Mouse (Mus musculus) forebrain, embryonic 15.5 days (tissue): Measurements from ENCODE around the gene Klf1. TPM values are rescaled to one million over a fixed set of nuclear protein-coding genes. Genes with fewer than 3 reads are reported as not detected.

Experiments
- ATAC-seq: fragments of 200-750 bp; cut with Nextera tagmentation; replicated peaks from 2 replicates; pipeline ENCODE4 v1.8.0; 2017; ENCODE audit warnings: mild to moderate bottlenecking, moderate TSS enrichment, moderate library complexity
- H3K27ac ChIP-seq: fragments of 300-500 bp; sonication (generic); replicated peaks from 2 replicates; pipeline ENCODE4 v1.5.1; 2015; ENCODE audit warnings: mild to moderate bottlenecking, inconsistent platforms
- H3K27me3 ChIP-seq: fragments of 300-500 bp; sonication (generic); 2 replicates; pipeline ENCODE4 v1.6.1; 2015; ENCODE audit warnings: inconsistent platforms
- H3K36me3 ChIP-seq: fragments of 300-500 bp; sonication (generic); 2 replicates; pipeline ENCODE4 v1.6.1; 2015; ENCODE audit warnings: mild to moderate bottlenecking, inconsistent platforms
- H3K4me1 ChIP-seq: fragments of 300-500 bp; sonication (generic); 2 replicates; pipeline ENCODE4 v1.6.1; 2015; ENCODE audit warnings: inconsistent platforms
- H3K4me2 ChIP-seq: fragments of 300-500 bp; sonication (generic); replicated peaks from 2 replicates; pipeline ENCODE4 v1.6.1; 2015; ENCODE audit warnings: mild to moderate bottlenecking, inconsistent platforms
- H3K4me3 ChIP-seq: fragments of 300-500 bp; sonication (generic); 2 replicates; pipeline ENCODE4 v1.5.1; 2015; ENCODE audit warnings: mild to moderate bottlenecking, inconsistent platforms
- H3K9ac ChIP-seq: fragments of 300-500 bp; sonication (generic); replicated peaks from 2 replicates; pipeline ENCODE4 v1.6.1; 2015; ENCODE audit warnings: mild to moderate bottlenecking, inconsistent platforms
- H3K9me3 ChIP-seq: fragments of 300-500 bp; sonication (generic); 2 replicates; pipeline ENCODE4 v1.6.1; 2016; ENCODE audit warnings: inconsistent platforms
- WGBS: fragments of 180-500 bp; shearing (Covaris S2); methylation state at CpG from one replicate; pipeline ENCODE4 v1.1.7; 2015; ENCODE audit warnings: mixed read lengths; 5-methylcytosine and 5-hydroxymethylcytosine counted together
- polyA plus RNA-seq: library from polyadenylated mRNA; unstranded; fragments of >200 nt; fragmentation: Nextera tagmentation; extraction: Ambion mirVana; gene quantifications from 2 replicates; pipeline ENCODE4 v1.2.1, GENCODE M21; 2015

The Klf1 gene
- polyA plus RNA-seq, 1 experiment from 2014 or later, result 0.75 TPM

DNA sequence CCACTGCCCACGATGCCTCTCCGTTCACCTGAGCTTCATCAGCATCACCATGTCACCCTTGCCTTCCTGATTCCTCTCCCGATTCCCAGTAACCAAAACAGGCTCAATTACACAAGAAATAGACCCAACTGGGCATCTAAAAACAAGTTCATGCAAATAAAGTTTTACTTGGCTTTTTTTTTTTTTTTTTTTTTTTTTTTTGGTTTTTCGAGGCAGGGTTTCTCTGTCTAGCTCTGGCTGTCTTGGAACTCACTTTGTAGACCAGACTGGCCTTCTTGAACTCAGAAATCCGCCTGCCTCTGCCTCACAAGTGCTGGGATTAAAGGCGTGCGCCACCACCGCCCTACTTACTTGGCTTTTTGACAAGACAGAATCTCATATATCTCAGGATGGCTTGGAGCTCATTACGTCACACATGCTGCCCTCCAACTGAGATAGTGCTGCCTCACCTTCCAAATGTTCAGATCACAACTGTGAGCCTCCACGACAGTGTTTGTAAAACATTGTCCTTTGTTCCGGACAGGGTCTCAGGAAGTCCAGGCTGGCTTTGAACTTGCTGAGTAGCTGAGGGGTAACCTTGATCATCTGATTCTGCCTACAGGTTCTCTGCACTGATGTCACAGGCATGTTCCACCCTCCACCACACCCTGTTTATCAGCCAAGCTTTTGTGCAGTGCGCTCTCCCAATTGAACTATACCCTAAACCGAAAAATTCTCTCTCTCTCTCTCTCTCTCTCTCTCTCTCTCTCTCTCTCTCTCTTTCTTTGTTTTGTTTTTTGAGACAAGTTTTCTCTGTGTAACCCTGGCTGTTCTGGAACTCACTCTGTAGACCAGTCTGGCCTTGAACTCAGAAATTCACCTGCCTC lies 36.1 kb downstream of the Klf1 start:
- Histone ChIP-seq H3K36me3 (0 out of 2 replicates have a peak, but pooled peaks cover under 1% of the 10 kb centered on the region), H3K9me3 (no peaks in the 10 kb centered on the region), H3K4me3 (peak overlapping the region; percentile 88), H3K4me1 (peaks cover 36% of the 10 kb centered on the region), H3K4me2 (peak overlapping the region; percentile 63), H3K27me3 (no peaks in the 10 kb centered on the region), H3K27ac (peak overlapping the region; percentile 93), H3K9ac (peak overlapping the region; percentile 98; the same call in 1 of the 2 replicates)
- 66% methylated on average over 13 of the region's 13 CpGs for WGBS
- no peak for ATAC-seq

DNA sequence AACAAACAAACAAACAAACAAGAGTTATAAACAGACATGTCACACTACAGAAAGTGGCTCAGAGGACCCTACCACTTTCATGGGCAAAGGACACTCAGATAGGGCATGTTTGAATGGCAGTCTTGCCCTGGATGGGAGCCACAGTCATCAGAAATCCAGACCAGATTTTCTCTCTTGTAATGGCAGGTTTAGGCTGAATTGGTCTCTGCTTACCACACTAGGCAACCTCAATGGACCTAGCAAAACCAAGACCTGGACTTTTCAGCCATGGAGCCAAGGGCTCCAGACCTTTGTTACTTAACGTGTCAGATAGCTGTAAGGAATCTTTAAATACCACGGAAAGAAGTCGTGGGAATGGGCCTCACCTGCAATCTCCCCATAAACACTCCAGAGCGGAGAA lies 42.0 kb downstream of the Klf1 start:
- no peaks in the 10 kb centered on the region for H3K36me3 ChIP-seq
- H3K27ac ChIP-seq, result no peak overlapping the region
- 15% methylated on average over 4 of the region's 4 CpGs for WGBS
- no peaks in the 10 kb centered on the region for H3K9me3 ChIP-seq
- H3K27me3 ChIP-seq, result peaks cover 40% of the 10 kb centered on the region
- H3K4me3 ChIP-seq, result no peak overlapping the region
- no peak for ATAC-seq
- no peak overlapping the region for H3K9ac ChIP-seq
- H3K4me2 ChIP-seq, result 0 out of 2 replicates have a peak overlapping the region, but pooled peaks have one; percentile 78
- peaks cover 29% of the 10 kb centered on the region for H3K4me1 ChIP-seq

DNA sequence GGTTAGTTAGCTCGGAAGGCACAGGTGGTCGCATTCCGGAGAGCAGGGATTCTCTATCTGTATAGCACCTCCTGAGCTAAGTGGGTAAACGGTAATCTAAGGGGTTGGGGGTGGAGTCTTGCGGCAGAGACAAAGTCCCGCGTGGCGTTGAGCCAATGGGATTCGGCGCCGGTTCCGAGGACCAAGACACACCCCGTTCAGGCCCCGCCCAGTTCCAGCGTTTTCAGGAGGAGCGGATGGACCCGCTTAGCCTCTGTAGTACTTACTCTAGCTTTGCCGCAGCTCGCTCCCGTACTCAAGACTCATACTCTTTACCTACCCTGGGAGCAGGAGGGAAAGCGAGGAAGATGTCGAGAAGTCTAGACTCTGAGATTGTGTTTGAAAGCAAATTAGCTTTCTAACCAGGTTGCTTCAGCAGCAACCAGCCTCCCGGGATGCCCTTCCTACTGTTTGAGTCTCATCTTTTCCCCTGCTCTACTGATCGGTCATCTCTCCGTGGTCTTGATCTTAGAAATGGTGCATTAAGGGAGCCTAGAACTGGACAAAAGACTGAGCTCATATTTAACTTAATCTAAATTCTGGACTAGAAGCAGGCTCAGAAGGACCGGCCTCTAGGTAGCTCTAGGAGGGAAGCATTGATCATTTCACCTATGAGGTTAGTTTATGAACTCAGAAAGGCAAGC lies 42.9 kb downstream of the Klf1 start:
- H3K4me3 ChIP-seq, result peak overlapping the region; percentile 63
- peaks cover 29% of the 10 kb centered on the region for H3K4me1 ChIP-seq
- H3K27me3 ChIP-seq, result peaks cover 40% of the 10 kb centered on the region
- under 1% methylated on average over 26 of the region's 26 CpGs for WGBS
- no peak overlapping the region for H3K27ac ChIP-seq
- peak; percentile 19; the same call in 1 of the 2 replicates for ATAC-seq
- H3K9ac ChIP-seq, result peak overlapping the region; percentile 70; the same call in 1 of the 2 replicates
- H3K36me3 ChIP-seq, result no peaks in the 10 kb centered on the region
- peak overlapping the region; percentile 78 for H3K4me2 ChIP-seq
- H3K9me3 ChIP-seq, result no peaks in the 10 kb centered on the region

DNA sequence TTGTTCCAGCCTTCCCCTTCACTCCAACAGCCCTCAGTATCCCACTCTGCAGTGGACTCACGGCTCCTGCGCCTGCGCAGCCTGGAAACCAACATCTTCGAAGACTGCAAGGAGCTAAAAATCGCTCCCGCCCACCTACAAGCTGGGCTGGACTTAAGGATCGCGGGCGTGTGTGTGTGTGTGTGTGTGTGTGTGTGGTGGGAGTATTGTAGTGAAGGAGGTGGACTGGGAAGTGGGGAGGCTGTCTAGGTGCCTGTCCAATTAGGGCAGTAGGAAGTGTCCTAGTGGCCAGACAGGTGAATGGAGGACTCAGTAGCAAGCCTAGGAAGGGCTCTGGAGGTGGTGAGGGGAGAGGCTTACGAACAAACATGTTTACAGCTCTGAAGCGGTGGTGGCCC lies 43.5 kb downstream of the Klf1 start:
- Histone ChIP-seq H3K9ac (peak overlapping the region; percentile 70), H3K27me3 (peaks cover 46% of the 10 kb centered on the region), H3K36me3 (no peaks in the 10 kb centered on the region), H3K9me3 (no peaks in the 10 kb centered on the region), H3K27ac (peak overlapping the region; percentile 46; the same call in 1 of the 2 replicates), H3K4me2 (peak overlapping the region; percentile 78), H3K4me1 (peaks cover 29% of the 10 kb centered on the region), H3K4me3 (peak overlapping the region; percentile 63)
- 2% methylated on average over 11 of the region's 11 CpGs for WGBS
- peak; percentile 60 for ATAC-seq

DNA sequence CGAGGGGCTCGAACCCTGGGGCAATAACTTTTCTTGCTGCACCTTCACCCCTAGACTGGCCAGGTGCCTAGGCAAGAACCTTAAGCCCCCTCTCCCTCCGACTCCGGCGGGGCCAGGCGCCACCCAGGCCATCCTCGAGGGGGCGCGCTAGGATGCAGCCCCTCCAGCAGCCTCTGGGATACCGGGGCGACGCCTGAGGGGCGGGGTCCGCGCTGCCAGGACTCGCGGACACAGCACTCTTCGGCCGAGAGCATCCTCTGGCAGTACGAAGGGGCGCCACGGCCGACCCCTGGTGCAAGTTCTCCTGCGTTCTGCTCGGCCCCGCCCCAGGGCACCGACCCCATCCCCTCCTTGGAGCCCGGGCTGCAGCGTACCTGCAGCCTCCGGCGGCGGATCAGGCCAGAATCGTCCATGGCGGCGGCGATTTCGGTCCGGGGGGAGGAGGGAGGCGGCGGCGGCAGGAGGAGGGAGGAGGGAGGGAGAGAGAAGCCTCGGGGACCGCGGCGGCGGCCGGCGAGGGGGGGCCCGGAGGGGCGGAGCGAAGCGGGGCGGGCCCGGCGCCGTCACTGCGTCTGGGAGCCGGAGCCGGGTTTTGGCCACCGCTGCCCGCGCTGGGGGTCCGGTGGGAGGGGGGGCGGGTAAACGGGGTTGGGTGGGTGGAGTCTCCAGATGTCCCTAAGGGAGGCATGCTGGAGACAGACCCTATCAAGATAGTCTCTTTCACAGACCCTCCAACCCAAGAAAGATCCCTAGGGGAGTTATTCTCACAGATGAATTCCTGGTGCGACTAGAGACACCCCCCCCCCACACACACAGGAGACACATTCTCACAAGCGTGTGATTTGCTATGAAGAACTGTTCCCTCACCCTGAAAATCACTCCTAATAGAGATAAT lies 44.2 kb downstream of the Klf1 start:
- peak overlapping the region; percentile 70 for H3K9ac ChIP-seq
- peak overlapping the region; percentile 46 for H3K27ac ChIP-seq
- peak overlapping the region; percentile 63 for H3K4me3 ChIP-seq
- ATAC-seq, result peak; percentile 62
- H3K27me3 ChIP-seq, result peaks cover 53% of the 10 kb centered on the region
- H3K4me1 ChIP-seq, result peaks cover 29% of the 10 kb centered on the region
- peak overlapping the region; percentile 78 for H3K4me2 ChIP-seq
- H3K36me3 ChIP-seq, result no peaks in the 10 kb centered on the region
- WGBS, result 1% methylated on average over 35 of the region's 67 CpGs
- H3K9me3 ChIP-seq, result no peaks in the 10 kb centered on the region

DNA sequence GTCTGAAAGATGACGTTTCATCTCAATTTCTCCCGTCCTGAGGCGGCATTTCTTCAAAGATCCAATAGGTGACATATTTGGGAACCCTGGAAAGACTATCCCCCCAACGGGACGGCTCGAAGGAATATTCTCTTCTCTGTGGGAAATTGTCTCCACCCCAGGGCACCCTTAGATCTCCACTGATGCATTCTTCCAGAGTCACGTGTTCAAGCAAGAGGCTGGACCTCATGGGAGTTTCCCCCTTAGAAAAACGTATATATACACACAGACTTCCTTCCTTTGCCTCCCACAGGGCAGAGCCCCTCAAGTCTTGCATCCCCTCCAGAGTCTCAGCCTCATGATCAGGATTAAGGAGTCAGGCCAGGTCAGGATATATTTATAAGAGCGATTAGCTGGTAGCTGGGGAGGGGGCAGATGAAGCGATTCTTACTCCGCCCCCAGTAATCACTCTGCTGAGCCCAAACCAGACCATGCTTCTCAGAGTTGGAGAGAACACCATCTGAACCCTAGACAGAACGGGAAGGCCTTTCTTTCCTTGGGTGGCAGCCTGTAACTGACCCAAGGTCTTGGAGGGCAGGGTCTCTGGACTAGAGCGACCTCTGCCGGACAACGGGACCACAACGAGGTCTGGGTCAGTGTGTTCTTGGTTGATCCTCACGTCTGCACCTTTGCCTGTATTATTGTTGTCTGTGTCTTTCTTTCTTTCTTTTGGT lies 45.0 kb downstream of the Klf1 start, which contains the start of gene Rtbdn:
TSS of gene Rtbdn (plus strand) at position 464 of the 713 bp plus-strand sequence.
- Histone ChIP-seq H3K9ac (peak within 1 kb of the TSS; percentile 70), H3K27ac (peak within 1 kb of the TSS; percentile 46), H3K4me3 (peak within 1 kb of the TSS; percentile 63), H3K9me3 (no peaks in the 10 kb centered on the region), H3K4me2 (peak within 1 kb of the TSS; percentile 78), H3K27me3 (peaks cover 54% of the 10 kb centered on the region), H3K36me3 (no peaks in the 10 kb centered on the region), H3K4me1 (peaks cover 29% of the 10 kb centered on the region)
- WGBS, result 6% methylated on average over 17 of the region's 17 CpGs
- peak; percentile 24; the same call in 1 of the 2 replicates for ATAC-seq

DNA sequence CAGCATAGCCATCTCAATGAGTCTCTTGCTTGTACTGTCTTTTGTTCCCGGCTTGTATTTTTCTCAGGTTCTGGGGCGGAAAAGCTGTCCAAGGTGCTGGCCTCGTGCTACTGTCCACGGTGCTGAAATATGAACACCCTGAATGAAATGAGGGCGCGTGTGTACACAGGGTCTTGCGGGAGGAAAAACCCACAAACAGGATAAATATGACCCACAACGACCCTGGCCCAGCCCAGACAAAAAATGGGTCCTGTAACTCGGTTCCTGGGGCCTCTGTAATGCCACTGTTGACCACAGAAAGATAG lies 45.5 kb downstream of the Klf1 start:
- no peak for ATAC-seq
- peak overlapping the region; percentile 63 for H3K4me3 ChIP-seq
- H3K36me3 ChIP-seq, result no peaks in the 10 kb centered on the region
- WGBS, result 9% methylated on average over 9 of the region's 9 CpGs
- no peak overlapping the region for H3K9ac ChIP-seq
- H3K27me3 ChIP-seq, result peaks cover 54% of the 10 kb centered on the region
- no peaks in the 10 kb centered on the region for H3K9me3 ChIP-seq
- H3K4me1 ChIP-seq, result peaks cover 29% of the 10 kb centered on the region
- H3K4me2 ChIP-seq, result peak overlapping the region; percentile 78
- H3K27ac ChIP-seq, result 0 out of 2 replicates have a peak overlapping the region, but pooled peaks have one; percentile 46

DNA sequence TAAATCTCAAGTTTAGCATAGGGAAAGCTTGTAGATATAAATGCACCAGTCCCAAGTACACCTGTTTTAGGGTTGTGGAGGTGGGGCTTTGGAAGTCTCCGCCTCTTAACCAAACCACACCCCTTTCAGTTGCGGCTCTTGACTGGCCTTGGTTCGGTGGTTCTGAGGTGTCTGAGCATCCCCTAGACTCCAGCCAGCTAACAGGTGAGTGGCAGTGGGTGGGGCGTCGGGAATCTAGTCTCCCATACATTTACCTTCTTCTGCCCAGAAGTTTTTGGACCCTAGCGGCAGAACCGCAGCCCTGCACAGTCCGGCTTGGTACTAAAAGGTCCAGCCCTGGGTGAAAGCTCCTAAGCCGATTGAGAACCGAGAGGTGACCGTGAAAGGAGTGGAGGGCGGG lies 48.0 kb downstream of the Klf1 start:
- Histone ChIP-seq H3K27ac (no peak overlapping the region), H3K9ac (no peak overlapping the region), H3K4me1 (peaks cover 22% of the 10 kb centered on the region), H3K9me3 (no peaks in the 10 kb centered on the region), H3K4me3 (no peak overlapping the region), H3K27me3 (peaks cover 39% of the 10 kb centered on the region), H3K4me2 (no peak overlapping the region), H3K36me3 (no peaks in the 10 kb centered on the region)
- no peak for ATAC-seq
- 16% methylated on average over 12 of the region's 12 CpGs for WGBS

DNA sequence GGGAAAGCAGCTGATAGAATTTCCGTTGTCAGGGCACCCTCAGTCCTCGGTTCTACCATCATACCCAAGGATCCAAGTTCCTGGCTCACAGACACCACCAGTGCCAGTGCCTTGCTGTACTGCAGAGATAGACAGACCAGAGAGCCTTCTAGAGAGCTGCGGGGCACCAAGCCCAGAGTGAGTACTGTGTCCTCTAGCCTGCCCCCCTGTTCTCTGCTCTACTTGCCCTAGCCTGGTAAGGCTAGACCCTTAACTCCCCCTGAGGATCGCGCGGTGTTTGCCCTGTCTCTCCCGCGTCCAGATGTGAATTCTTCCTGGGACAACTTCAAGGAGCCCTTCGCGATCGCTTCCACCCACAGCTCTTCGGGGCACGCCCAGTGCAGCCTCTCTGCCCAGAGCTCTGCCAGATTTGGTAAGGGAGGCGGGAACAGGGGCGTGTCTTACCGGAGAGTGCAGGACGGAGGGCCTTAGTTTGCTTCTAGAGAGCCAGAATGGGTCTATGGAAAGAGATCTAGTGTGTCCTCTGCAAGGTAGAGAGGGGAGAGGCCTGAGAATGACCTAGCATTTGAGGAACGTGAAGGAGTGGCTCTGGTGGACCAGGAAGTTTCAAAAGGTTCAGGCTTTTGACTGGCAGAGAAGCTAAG lies 51.0 kb downstream of the Klf1 start:
- ATAC-seq, result no peak
- no peaks in the 10 kb centered on the region for H3K9me3 ChIP-seq
- 0 out of 2 replicates have a peak, but pooled peaks cover 6% of the 10 kb centered on the region for H3K36me3 ChIP-seq
- H3K27me3 ChIP-seq, result peaks cover 21% of the 10 kb centered on the region; the same call in 1 of the 2 replicates
- no peak overlapping the region for H3K4me2 ChIP-seq
- WGBS, result 10% methylated on average over 18 of the region's 18 CpGs
- H3K9ac ChIP-seq, result no peak overlapping the region
- no peak overlapping the region for H3K27ac ChIP-seq
- no peak overlapping the region for H3K4me3 ChIP-seq
- H3K4me1 ChIP-seq, result no peaks in the 10 kb centered on the region
